Mouse (Mus musculus) heart, embryonic 12.5 days (tissue): Measurements from ENCODE around the gene Arhgef10l. TPM values are rescaled to one million over a fixed set of nuclear protein-coding genes. Genes with fewer than 3 reads are reported as not detected.
A peak's percentile ranks its signal among the peaks of the same experiment; 100 is the strongest.

ENCODE experiments used
- ATAC-seq: fragments of 200-750 bp; cut with Nextera tagmentation; 2 replicates; pipeline ENCODE4 v1.8.0; 2017; ENCODE audit warnings: moderate TSS enrichment, moderate library complexity; ENCODE audit not compliant: insufficient number of reproducible peaks, low FRiP score
- H3K27ac ChIP-seq: fragments of 300-500 bp; sonication (generic); 2 replicates; pipeline ENCODE4 v1.5.1; 2016; ENCODE audit warnings: mild to moderate bottlenecking, moderate library complexity; ENCODE audit not compliant: poor library complexity, severe bottlenecking
- H3K27me3 ChIP-seq: fragments of 300-500 bp; sonication (generic); replicated peaks from 2 replicates; pipeline ENCODE4 v1.6.1; 2016; ENCODE audit warnings: mild to moderate bottlenecking, moderate library complexity
- H3K36me3 ChIP-seq: fragments of 300-500 bp; sonication (generic); 2 replicates; pipeline ENCODE4 v1.6.1; 2016; ENCODE audit warnings: mild to moderate bottlenecking, moderate library complexity
- H3K4me1 ChIP-seq: fragments of 300-500 bp; sonication (generic); replicated peaks from 2 replicates; pipeline ENCODE4 v1.6.1; 2016; ENCODE audit warnings: mild to moderate bottlenecking
- H3K4me2 ChIP-seq: fragments of 300-500 bp; sonication (generic); 2 replicates; pipeline ENCODE4 v1.6.1; 2016; ENCODE audit warnings: mild to moderate bottlenecking, moderate library complexity
- H3K4me3 ChIP-seq: fragments of 300-500 bp; sonication (generic); 2 replicates; pipeline ENCODE4 v1.5.1; 2016; ENCODE audit warnings: mild to moderate bottlenecking
- H3K9ac ChIP-seq: fragments of 300-500 bp; sonication (generic); 2 replicates; pipeline ENCODE4 v1.6.1; 2016; ENCODE audit warnings: mild to moderate bottlenecking, moderate library complexity
- H3K9me3 ChIP-seq: fragments of 300-500 bp; sonication (generic); replicated peaks from 2 replicates; pipeline ENCODE4 v1.6.1; 2016; ENCODE audit warnings: mild to moderate bottlenecking, moderate library complexity
- WGBS: fragments of 180-500 bp; shearing (Covaris S2); methylation state at CpG from one replicate; pipeline ENCODE4 v1.1.7; 2016; 5-methylcytosine and 5-hydroxymethylcytosine counted together
- polyA plus RNA-seq: library from polyadenylated mRNA; unstranded; fragments of >200 nt; fragmentation: Nextera tagmentation; extraction: Ambion mirVana; gene quantifications from 2 replicates; pipeline ENCODE4 v1.2.1, GENCODE M21; 2016

Arhgef10l gene
- polyA plus RNA-seq, 1 experiment from 2014 or later, result 20.1 TPM

GRCm38 (mm10) chr4:140616196-140616595, 49.6 kb downstream of the Arhgef10l start:
- 57% methylated on average over 7 of the region's 7 CpGs for WGBS
- H3K4me2 ChIP-seq, result no peak overlapping the region
- peaks cover 20% of the 10 kb centered on the region; the same call in 1 of the 2 replicates for H3K36me3 ChIP-seq
- H3K9me3 ChIP-seq, result no peaks in the 10 kb centered on the region
- no peak overlapping the region for H3K4me3 ChIP-seq
- ATAC-seq, result no peak
- no peaks in the 10 kb centered on the region for H3K27me3 ChIP-seq
- no peak overlapping the region; the same call in 1 of the 2 replicates for H3K27ac ChIP-seq
- H3K9ac ChIP-seq, result no peak overlapping the region
- H3K4me1 ChIP-seq, result peaks cover 47% of the 10 kb centered on the region

- H3K36me3 ChIP-seq, result peaks cover 20% of the 10 kb centered on the region; the same call in 1 of the 2 replicates
- no peak overlapping the region; the same call in 1 of the 2 replicates for H3K27ac ChIP-seq
- WGBS, result 62% methylated on average over 7 of the region's 7 CpGs
- H3K4me1 ChIP-seq, result peaks cover 51% of the 10 kb centered on the region
- H3K27me3 ChIP-seq, result no peaks in the 10 kb centered on the region
- H3K9me3 ChIP-seq, result no peaks in the 10 kb centered on the region
- no peak overlapping the region for H3K4me2 ChIP-seq
- ATAC-seq, result no peak
- H3K9ac ChIP-seq, result no peak overlapping the region
- no peak overlapping the region for H3K4me3 ChIP-seq
These were observed 50.0 kb downstream of the Arhgef10l start for GRCm38 (mm10) chr4:140615771-140616170.

DNA sequence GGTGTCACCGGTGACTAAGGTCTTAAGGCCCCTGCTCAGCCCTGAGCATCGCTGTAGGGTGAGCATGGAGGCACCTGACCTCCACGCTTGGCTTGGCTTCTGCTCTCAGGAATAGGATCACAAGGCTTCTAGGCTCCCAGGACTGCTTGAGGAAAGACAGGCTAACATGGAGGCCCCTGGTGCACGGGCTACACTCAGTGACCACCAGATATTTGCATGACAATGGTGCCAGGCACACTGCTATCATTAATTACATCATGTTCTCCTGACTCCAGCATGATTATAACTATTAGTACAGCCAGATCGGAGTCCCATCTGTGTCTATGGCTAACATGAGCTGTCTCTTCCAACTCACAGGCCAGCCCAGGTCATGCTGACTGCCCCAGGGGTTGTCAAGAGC, 51.3 kb downstream of the Arhgef10l start:
- H3K27ac ChIP-seq, result no peak overlapping the region
- no peaks in the 10 kb centered on the region for H3K27me3 ChIP-seq
- ATAC-seq, result no peak
- no peaks in the 10 kb centered on the region for H3K9me3 ChIP-seq
- no peak overlapping the region for H3K9ac ChIP-seq
- 81% methylated on average over 5 of the region's 5 CpGs for WGBS
- H3K4me3 ChIP-seq, result no peak overlapping the region
- H3K4me2 ChIP-seq, result no peak overlapping the region
- H3K36me3 ChIP-seq, result peaks cover 30% of the 10 kb centered on the region
- H3K4me1 ChIP-seq, result peaks cover 59% of the 10 kb centered on the region

DNA sequence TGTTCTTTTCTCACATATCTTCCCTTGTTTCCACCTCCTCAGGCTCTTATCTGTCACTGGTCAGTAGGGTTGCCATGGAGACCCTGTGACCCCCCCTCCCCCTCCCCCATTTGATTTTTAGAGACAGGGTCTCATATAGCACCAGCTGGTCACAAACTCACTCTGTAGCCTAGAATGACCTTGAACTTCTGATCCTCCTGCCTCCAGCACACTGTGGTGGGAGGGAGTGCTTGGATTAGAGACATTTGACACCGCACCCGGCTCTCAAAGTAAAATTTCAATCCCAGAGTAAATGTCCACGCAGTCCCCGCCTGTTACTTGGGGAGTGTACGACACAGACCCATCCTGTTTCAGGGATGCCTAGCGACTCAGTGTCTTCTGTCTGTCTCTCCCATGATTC, 51.7 kb downstream of the Arhgef10l start:
- Histone ChIP-seq H3K36me3 (peaks cover 34% of the 10 kb centered on the region), H3K4me1 (peaks cover 59% of the 10 kb centered on the region), H3K4me2 (no peak overlapping the region), H3K27me3 (no peaks in the 10 kb centered on the region), H3K27ac (no peak overlapping the region), H3K9me3 (no peaks in the 10 kb centered on the region), H3K9ac (no peak overlapping the region), H3K4me3 (no peak overlapping the region)
- WGBS, result 92% methylated on average over 6 of the region's 6 CpGs
- no peak for ATAC-seq

DNA sequence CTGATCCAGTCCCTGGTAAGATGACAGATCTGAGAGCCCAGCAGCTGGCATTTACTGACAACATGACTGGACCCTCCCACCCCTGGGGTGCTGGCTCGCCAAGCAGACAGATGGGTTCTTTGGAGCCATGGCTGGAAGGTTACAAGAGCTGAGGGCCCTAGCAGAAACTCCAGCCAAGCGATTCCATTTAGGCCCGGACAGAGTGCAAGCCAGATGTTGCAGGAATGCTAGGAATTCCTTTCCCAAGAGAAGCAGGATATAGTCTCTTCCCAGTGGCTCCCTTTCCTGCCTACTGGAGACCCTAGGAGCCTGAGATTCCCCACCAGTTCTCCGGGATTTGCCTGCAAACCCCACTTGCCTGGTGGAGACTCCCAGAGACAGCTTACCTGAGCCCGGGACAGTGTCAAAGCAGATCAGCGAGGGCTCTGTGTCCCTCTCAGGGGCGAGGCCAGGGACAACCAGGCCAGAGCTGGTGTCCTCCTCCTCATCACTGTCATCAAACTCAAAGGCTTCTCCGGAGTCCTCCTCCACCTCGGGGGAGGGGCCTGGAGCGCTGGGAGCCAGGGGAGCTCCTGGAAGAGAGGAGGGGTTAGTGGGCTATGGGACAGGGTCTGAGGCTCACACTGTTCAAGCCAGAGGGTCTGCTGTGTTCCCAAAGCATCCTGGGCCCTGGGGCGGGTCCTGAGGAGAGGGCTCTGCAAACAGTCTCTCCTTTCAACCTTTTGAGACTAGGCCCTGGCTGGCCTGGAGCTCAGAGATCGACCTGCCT, 54.8 kb downstream of the Arhgef10l start:
- WGBS, result 15% methylated on average over 12 of the region's 12 CpGs
- no peaks in the 10 kb centered on the region for H3K27me3 ChIP-seq
- H3K4me2 ChIP-seq, result 0 out of 2 replicates have a peak overlapping the region, but pooled peaks have one; percentile 11
- H3K4me3 ChIP-seq, result no peak overlapping the region
- peaks cover 36% of the 10 kb centered on the region for H3K4me1 ChIP-seq
- peaks cover 56% of the 10 kb centered on the region for H3K36me3 ChIP-seq
- peak overlapping the region; percentile 17; the same call in 1 of the 2 replicates for H3K9ac ChIP-seq
- no peaks in the 10 kb centered on the region for H3K9me3 ChIP-seq
- peak; percentile 19; the same call in 1 of the 2 replicates for ATAC-seq
- H3K27ac ChIP-seq, result peak overlapping the region; percentile 35; the same call in 1 of the 2 replicates

DNA sequence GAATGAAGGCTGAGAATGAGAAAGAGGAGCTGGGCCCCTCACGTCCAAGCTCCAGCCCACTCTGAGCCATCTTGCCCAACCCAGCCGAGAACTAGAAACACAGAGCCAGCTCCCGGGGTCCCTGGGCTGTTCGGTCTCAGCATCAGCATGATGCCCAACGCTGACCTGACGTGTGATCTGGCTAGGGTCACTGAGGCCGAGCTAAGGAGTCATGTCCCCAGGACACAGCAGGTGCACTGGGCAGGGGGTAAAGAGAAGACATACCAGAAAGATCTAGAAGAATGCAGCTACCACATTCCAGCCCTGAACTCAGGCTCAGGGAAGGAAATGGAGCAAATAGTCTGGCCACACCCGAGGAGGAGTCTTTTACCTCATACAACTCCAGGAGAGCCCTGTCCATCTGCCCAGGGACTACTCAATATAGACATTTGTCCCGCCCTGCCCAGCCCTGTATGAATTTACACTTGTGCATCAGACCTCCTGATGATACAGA, 57.5 kb downstream of the Arhgef10l start:
- WGBS, result 79% methylated on average over 9 of the region's 9 CpGs
- Histone ChIP-seq H3K36me3 (peaks cover 49% of the 10 kb centered on the region), H3K4me3 (no peak overlapping the region)

DNA sequence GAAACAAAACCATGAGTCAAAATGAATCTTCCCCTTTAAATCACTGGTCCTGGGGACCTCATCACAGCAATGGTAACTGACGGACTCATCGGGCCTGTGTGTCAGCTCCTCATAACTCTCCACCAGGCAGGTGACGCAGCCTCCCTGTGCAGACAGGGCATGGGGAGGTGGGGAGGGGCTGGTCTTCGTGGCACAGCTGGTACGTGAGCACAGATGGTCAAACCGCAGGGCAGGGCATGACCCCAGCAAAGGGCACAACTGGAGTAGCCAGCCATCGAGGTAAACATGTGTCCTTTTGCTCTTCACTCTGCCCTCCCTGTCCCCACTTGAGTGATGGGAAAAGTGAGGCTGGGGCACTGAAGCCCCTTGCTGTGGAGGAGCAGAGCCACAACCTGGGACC, 59.0 kb downstream of the Arhgef10l start:
- H3K36me3 ChIP-seq, result peaks cover 49% of the 10 kb centered on the region
- no peak overlapping the region for H3K9ac ChIP-seq
- H3K4me2 ChIP-seq, result no peak overlapping the region
- no peak overlapping the region for H3K4me3 ChIP-seq
- no peaks in the 10 kb centered on the region for H3K9me3 ChIP-seq
- H3K27me3 ChIP-seq, result no peaks in the 10 kb centered on the region
- H3K27ac ChIP-seq, result no peak overlapping the region
- ATAC-seq, result no peak
- peaks cover 27% of the 10 kb centered on the region for H3K4me1 ChIP-seq
- 87% methylated on average over 7 of the region's 7 CpGs for WGBS

More for the DNA sequence above, 57.5 kb downstream of the Arhgef10l start:
- no peaks in the 10 kb centered on the region for H3K9me3 ChIP-seq
- H3K4me2 ChIP-seq, result no peak overlapping the region
- H3K27me3 ChIP-seq, result no peaks in the 10 kb centered on the region
- H3K27ac ChIP-seq, result no peak overlapping the region
- no peak overlapping the region for H3K9ac ChIP-seq
- H3K4me1 ChIP-seq, result peaks cover 30% of the 10 kb centered on the region
- no peak for ATAC-seq

GRCm38 (mm10) chr4:140606197-140606596, 59.6 kb downstream of the Arhgef10l start:
- H3K36me3 ChIP-seq, result peaks cover 49% of the 10 kb centered on the region
- no peaks in the 10 kb centered on the region for H3K9me3 ChIP-seq
- ATAC-seq, result no peak

GRCm38 (mm10) chr4:140605790-140606189, 60.0 kb downstream of the Arhgef10l start:
- 73% methylated on average over 7 of the region's 7 CpGs for WGBS
- Histone ChIP-seq H3K36me3 (peaks cover 49% of the 10 kb centered on the region), H3K27ac (no peak overlapping the region), H3K4me1 (peaks cover 18% of the 10 kb centered on the region), H3K4me2 (no peak overlapping the region), H3K9ac (no peak overlapping the region), H3K27me3 (no peaks in the 10 kb centered on the region), H3K4me3 (no peak overlapping the region), H3K9me3 (no peaks in the 10 kb centered on the region)
- ATAC-seq, result no peak

More at GRCm38 (mm10) chr4:140606197-140606596, 59.6 kb downstream of the Arhgef10l start:
- Histone ChIP-seq H3K4me2 (no peak overlapping the region), H3K27ac (no peak overlapping the region), H3K4me3 (no peak overlapping the region), H3K27me3 (no peaks in the 10 kb centered on the region), H3K4me1 (peaks cover 22% of the 10 kb centered on the region), H3K9ac (no peak overlapping the region)
- WGBS, result 72% methylated on average over 7 of the region's 7 CpGs

DNA sequence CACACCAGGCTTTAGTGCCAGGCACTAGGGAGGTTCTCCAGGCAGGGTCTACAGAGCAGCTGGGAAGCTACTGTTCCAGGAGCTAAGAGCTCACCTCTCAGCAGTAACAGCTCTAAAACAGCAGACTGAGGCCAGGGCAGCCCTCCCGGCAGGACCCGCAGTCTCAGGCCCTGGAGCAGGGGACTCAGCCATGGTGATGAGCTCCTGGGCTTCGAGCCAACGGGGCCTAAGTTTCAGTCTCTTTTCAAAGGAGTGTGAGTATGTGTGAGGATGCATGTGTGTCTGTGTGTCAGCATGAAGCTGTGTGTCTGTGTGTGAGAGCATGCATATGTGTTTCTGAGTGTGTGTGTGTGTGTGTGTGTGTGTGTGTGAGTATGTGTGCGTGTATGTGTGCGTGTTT, 60.6 kb downstream of the Arhgef10l start:
- H3K4me3 ChIP-seq, result no peak overlapping the region
- H3K4me2 ChIP-seq, result no peak overlapping the region
- no peak overlapping the region for H3K27ac ChIP-seq
- peaks cover 12% of the 10 kb centered on the region for H3K4me1 ChIP-seq
- no peaks in the 10 kb centered on the region for H3K9me3 ChIP-seq
- ATAC-seq, result no peak
- WGBS, result 86% methylated on average over 6 of the region's 6 CpGs
- no peaks in the 10 kb centered on the region for H3K27me3 ChIP-seq
- H3K36me3 ChIP-seq, result peaks cover 46% of the 10 kb centered on the region
- H3K9ac ChIP-seq, result no peak overlapping the region; the same call in 1 of the 2 replicates

- no peak overlapping the region for H3K9ac ChIP-seq
- ATAC-seq, result no peak
- no peaks in the 10 kb centered on the region for H3K27me3 ChIP-seq
- H3K4me1 ChIP-seq, result peaks cover 10% of the 10 kb centered on the region; the same call in 1 of the 2 replicates
- no peak overlapping the region for H3K4me2 ChIP-seq
- peaks cover 44% of the 10 kb centered on the region for H3K36me3 ChIP-seq
- H3K4me3 ChIP-seq, result no peak overlapping the region
- WGBS, result 80% methylated on average over 8 of the region's 8 CpGs
- H3K9me3 ChIP-seq, result no peaks in the 10 kb centered on the region
- no peak overlapping the region for H3K27ac ChIP-seq
These were observed 61.3 kb downstream of the Arhgef10l start for GRCm38 (mm10) chr4:140604541-140604940.
